Mouse (Mus musculus): ENCODE data around the gene Bex3.

Gene Bex3

DNA sequence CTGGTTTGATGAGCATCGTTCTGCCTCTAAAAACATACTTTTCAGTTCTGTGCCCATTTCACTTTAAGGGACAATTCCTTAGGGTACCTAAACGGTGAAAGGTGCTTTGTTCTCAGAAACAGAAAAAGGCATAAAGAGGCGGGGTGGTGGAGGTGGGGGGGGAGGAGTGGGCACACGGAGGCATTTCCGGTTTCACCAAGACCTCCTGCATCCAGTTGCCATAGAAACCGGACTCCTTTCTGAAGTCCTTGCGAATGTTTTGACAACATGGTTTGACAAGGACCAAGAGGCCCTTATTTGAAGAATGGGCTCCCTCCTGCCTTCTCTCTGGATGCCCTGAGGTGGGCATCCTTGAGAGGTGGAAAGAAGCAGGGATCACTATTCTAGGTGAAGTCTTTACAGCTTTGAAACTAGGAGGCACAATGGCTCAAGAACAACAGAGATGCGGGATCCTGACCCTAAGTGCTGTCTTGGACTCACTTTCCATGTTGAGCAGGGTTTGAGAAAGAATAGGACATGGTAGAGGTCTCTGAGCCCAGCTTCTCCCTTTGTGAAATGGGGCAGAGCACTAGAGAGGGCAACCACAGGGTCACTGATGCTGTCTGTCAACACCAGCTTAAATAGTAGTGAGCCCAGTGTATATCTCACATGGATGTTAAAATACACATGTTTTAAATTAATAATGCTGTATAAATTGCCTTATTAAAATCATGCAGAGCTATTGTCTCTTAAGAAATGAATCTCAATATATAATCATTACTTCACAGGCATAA lies 43.9 kb downstream of the Bex3 start:
- DNase-seq (ENCODE audit: low read depth, low spot score) = no peak

- DNase-seq (ENCODE audit: low read depth, low spot score) = no peak
Observed at GRCm38 (mm10) chrX:136319953-136320352, 49.9 kb downstream of the Bex3 start.
